Mouse (Mus musculus) forebrain, embryonic 10.5 days (tissue): ENCODE results near the gene Coq7. TPM values are rescaled to one million over a fixed set of nuclear protein-coding genes. Genes with fewer than 3 reads are reported as not detected.
A peak's percentile ranks its signal among the peaks of the same experiment; 100 is the strongest.

ENCODE experiments used
- DNase-seq: peaks from one replicate; pipeline ENCODE4 v3.0.0-alpha.2; 2017; ENCODE audit warnings: low spot score; ENCODE audit errors: extremely low spot score
- H3K27ac ChIP-seq: fragments of 300-500 bp; sonication (generic); 2 replicates; pipeline ENCODE4 v1.5.1; 2016; ENCODE audit warnings: mild to moderate bottlenecking
- H3K27me3 ChIP-seq: fragments of 300-500 bp; sonication (generic); 2 replicates; pipeline ENCODE4 v1.6.1; 2016; ENCODE audit warnings: mild to moderate bottlenecking; ENCODE audit not compliant: poor library complexity, severe bottlenecking
- H3K36me3 ChIP-seq: fragments of 300-500 bp; sonication (generic); replicated peaks from 2 replicates; pipeline ENCODE4 v1.6.1; 2016; ENCODE audit warnings: mild to moderate bottlenecking, moderate library complexity
- H3K4me1 ChIP-seq: fragments of 300-500 bp; sonication (generic); 2 replicates; pipeline ENCODE4 v1.6.1; 2016
- H3K4me3 ChIP-seq: fragments of 300-500 bp; sonication (generic); 2 replicates; pipeline ENCODE4 v1.5.1; 2016; ENCODE audit warnings: mild to moderate bottlenecking, moderate library complexity
- H3K9me3 ChIP-seq: fragments of 300-500 bp; sonication (generic); 2 replicates; pipeline ENCODE4 v1.6.1; 2016; ENCODE audit warnings: mild to moderate bottlenecking, moderate library complexity
- WGBS: fragments of 180-500 bp; shearing (Covaris S2); methylation state at CpG from one replicate; pipeline ENCODE4 v1.1.7; 2016; 5-methylcytosine and 5-hydroxymethylcytosine counted together
- polyA plus RNA-seq: library from polyadenylated mRNA; unstranded; fragments of >200 nt; fragmentation: Nextera tagmentation; extraction: Ambion mirVana; gene quantifications from 2 replicates; pipeline ENCODE4 v1.2.1, GENCODE M21; 2016

Coq7 gene
- polyA plus RNA-seq: 129 and 135 TPM in 2 replicates

GRCm38 (mm10) chr7:118533178-118533578 is at the start of gene Coq7:
Coq7 (minus strand) TSS chr7:118533356.
- H3K9me3 ChIP-seq: no peaks in the 10 kb centered on the region
- peak within 1 kb of the TSS; percentile 95 for H3K27ac ChIP-seq
- H3K36me3 ChIP-seq: peaks cover 12% of the 10 kb centered on the region
- H3K4me3 ChIP-seq: peak within 1 kb of the TSS; percentile 63
- H3K27me3 ChIP-seq: no peaks in the 10 kb centered on the region
- peak; percentile 97 for DNase-seq
- H3K4me1 ChIP-seq: peaks cover 14% of the 10 kb centered on the region
- WGBS: under 1% methylated on average over 31 of the region's 31 CpGs

GRCm38 (mm10) chr7:118579938-118580337 is 46.8 kb upstream of the Coq7 start:
- Histone ChIP-seq H3K4me1 (peaks cover 43% of the 10 kb centered on the region), H3K27me3 (no peaks in the 10 kb centered on the region), H3K27ac (no peak overlapping the region), H3K4me3 (no peak overlapping the region), H3K36me3 (peaks cover 31% of the 10 kb centered on the region), H3K9me3 (peaks cover 14% of the 10 kb centered on the region)
- WGBS: 70% methylated on average over 2 of the region's 2 CpGs
- no peak for DNase-seq

- Histone ChIP-seq H3K27ac (peak overlapping the region; percentile 69), H3K4me3 (no peak overlapping the region), H3K27me3 (no peaks in the 10 kb centered on the region), H3K4me1 (peaks cover 27% of the 10 kb centered on the region), H3K9me3 (peaks cover 14% of the 10 kb centered on the region), H3K36me3 (peaks cover 40% of the 10 kb centered on the region)
- no peak for DNase-seq
- 81% methylated on average over 3 of the region's 3 CpGs for WGBS
These were observed 45.1 kb upstream of the Coq7 start for GRCm38 (mm10) chr7:118578269-118578668.

DNA sequence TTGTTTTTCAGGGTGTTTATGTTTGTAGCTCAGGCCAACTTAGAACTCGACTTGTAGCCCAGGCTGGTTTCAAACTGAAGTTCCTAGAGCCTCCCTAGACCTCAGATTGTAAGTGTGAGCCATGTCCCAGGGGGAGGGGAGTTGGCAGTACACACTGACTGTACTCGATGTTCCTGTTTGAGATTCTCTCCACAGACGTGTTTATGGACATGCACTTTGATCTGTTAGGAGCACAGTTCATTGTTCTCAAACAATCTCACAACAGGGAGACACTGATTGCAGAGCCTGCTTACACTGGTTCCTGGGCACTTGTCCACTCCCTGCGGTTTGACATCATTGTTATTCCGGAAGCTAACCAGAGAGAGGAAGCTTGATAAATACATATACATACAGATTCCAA is 38.9 kb upstream of the Coq7 start:
- WGBS: 72% methylated on average over 5 of the region's 5 CpGs

GRCm38 (mm10) chr7:118571350-118571749 is 38.2 kb upstream of the Coq7 start:
- Histone ChIP-seq H3K27me3 (no peaks in the 10 kb centered on the region), H3K27ac (no peak overlapping the region)
- 53% methylated on average over 5 of the region's 5 CpGs for WGBS

More for the DNA sequence above, 38.9 kb upstream of the Coq7 start:
- H3K4me1 ChIP-seq: peaks cover 26% of the 10 kb centered on the region
- no peak overlapping the region for H3K27ac ChIP-seq
- no peak for DNase-seq
- peaks cover 5% of the 10 kb centered on the region; the same call in 1 of the 2 replicates for H3K9me3 ChIP-seq
- no peaks in the 10 kb centered on the region for H3K27me3 ChIP-seq
- no peak overlapping the region for H3K4me3 ChIP-seq
- H3K36me3 ChIP-seq: peaks cover 16% of the 10 kb centered on the region; the same call in 1 of the 2 replicates

GRCm38 (mm10) chr7:118569121-118569543 is 36.0 kb upstream of the Coq7 start:
- 71% methylated on average over 6 of the region's 6 CpGs for WGBS
- H3K9me3 ChIP-seq: peaks cover 5% of the 10 kb centered on the region; the same call in 1 of the 2 replicates
- H3K27me3 ChIP-seq: no peaks in the 10 kb centered on the region
- peaks cover 22% of the 10 kb centered on the region for H3K4me1 ChIP-seq
- DNase-seq: no peak
- peak overlapping the region; percentile 3 for H3K27ac ChIP-seq
- H3K36me3 ChIP-seq: peaks cover 32% of the 10 kb centered on the region
- no peak overlapping the region for H3K4me3 ChIP-seq

More at GRCm38 (mm10) chr7:118571350-118571749, 38.2 kb upstream of the Coq7 start:
- peaks cover 22% of the 10 kb centered on the region for H3K4me1 ChIP-seq
- DNase-seq: no peak
- H3K9me3 ChIP-seq: peaks cover 5% of the 10 kb centered on the region; the same call in 1 of the 2 replicates
- peaks cover 16% of the 10 kb centered on the region; the same call in 1 of the 2 replicates for H3K36me3 ChIP-seq
- no peak overlapping the region for H3K4me3 ChIP-seq

DNA sequence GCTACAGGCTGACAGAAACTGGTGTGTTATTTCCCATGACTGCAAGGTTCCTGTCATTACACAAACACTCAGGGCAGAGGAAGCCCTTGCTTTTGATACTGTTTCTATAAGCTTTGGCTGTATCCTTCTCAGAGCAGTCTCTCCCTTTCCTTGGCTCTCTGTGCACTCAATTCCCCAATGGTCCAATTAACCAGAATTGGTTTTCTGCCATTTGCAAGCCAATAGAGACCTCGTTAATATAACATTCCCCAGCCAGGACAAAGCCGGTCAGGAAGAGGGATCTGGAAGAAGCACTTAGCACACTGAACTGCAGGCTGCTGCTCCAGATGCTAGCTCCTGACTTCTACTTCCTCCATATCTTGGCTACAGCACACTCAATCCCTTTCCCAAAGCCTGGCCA is 21.1 kb upstream of the Coq7 start:
- Histone ChIP-seq H3K27me3 (no peaks in the 10 kb centered on the region), H3K4me1 (no peaks in the 10 kb centered on the region), H3K36me3 (peaks cover 91% of the 10 kb centered on the region), H3K27ac (no peak overlapping the region), H3K9me3 (no peaks in the 10 kb centered on the region; the same call in 1 of the 2 replicates), H3K4me3 (no peak overlapping the region)
- DNase-seq: no peak
- WGBS: 79% methylated on average over 2 of the region's 2 CpGs

DNA sequence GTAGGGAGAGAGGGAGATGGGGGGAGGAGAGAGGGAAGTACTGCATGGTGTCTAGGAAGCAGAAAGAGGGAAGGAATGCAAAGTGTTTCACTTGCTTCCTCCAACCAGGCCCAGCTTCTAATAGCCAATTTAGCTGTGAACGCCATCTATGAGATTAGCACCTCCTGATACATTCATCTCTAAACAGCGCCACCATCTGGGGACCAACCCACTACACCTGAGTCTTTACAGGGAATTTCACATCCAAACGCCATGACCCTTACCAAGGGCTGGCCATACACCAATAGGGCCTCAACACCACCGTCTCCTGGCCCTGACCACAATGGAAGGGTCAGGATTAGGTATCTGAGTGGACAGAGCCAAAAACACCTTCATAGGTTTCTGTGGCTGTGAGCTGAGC is 20.7 kb upstream of the Coq7 start:
- Histone ChIP-seq H3K36me3 (peaks cover 91% of the 10 kb centered on the region), H3K4me1 (no peaks in the 10 kb centered on the region), H3K27me3 (no peaks in the 10 kb centered on the region), H3K27ac (no peak overlapping the region), H3K4me3 (no peak overlapping the region), H3K9me3 (no peaks in the 10 kb centered on the region; the same call in 1 of the 2 replicates)
- 68% methylated on average over 4 of the region's 4 CpGs for WGBS
- no peak for DNase-seq

- Histone ChIP-seq H3K4me1 (no peaks in the 10 kb centered on the region), H3K27ac (no peak overlapping the region), H3K36me3 (peaks cover 62% of the 10 kb centered on the region), H3K9me3 (no peaks in the 10 kb centered on the region; the same call in 1 of the 2 replicates), H3K27me3 (no peaks in the 10 kb centered on the region), H3K4me3 (no peak overlapping the region)
- 88% methylated on average over 10 of the region's 10 CpGs for WGBS
- no peak for DNase-seq
These were observed 14.3 kb upstream of the Coq7 start for GRCm38 (mm10) chr7:118547451-118547850.

DNA sequence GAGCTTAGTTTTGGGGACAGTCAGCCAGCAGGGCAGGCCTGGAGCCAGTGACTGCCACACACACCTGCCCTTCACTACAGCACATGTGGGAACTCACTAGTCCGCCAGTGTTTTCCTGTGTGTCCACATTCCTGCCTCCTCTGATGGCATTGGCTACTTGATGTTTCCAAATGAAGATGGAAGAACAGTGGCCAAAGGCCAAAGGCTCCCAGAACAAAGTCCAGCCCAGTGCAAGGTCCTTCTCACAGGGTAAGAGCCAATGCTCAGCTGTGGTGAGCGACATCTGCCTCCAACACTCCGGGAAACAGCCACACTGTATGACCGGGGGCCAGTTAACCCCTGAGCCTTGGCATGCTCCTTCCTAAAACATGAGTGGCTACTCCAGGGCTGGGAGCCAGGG is 11.0 kb upstream of the Coq7 start:
- Histone ChIP-seq H3K27ac (no peak overlapping the region), H3K36me3 (peaks cover 52% of the 10 kb centered on the region), H3K27me3 (no peaks in the 10 kb centered on the region), H3K4me3 (no peak overlapping the region), H3K9me3 (no peaks in the 10 kb centered on the region), H3K4me1 (no peaks in the 10 kb centered on the region)
- 91% methylated on average over 4 of the region's 4 CpGs for WGBS
- DNase-seq: no peak

DNA sequence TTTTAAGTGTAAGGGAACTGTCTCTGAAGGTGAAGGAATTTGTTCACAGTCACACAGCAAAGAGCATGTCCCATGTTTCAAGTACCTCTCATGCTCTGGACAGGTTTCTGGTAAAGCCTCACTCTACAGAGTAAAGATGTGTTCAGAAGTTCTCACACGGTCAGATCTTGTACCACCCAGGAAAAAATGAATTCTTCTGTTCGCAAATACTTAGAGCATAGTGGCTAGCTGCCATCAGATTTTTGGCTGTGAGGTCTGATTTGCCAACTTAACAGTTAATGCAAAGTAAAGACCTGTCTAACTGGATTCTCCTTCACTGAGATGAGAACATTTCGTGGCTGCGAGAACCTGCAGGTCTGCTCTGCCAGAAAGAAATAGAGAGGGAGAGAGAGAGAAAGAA is 1.9 kb upstream of the Coq7 start:
- no peak for DNase-seq
- Histone ChIP-seq H3K4me3 (no peak overlapping the region), H3K9me3 (no peaks in the 10 kb centered on the region), H3K27ac (no peak overlapping the region), H3K36me3 (peaks cover 9% of the 10 kb centered on the region), H3K27me3 (no peaks in the 10 kb centered on the region), H3K4me1 (peaks cover 14% of the 10 kb centered on the region)
- 93% methylated on average over 4 of the region's 4 CpGs for WGBS

- Histone ChIP-seq H3K4me1 (peaks cover 14% of the 10 kb centered on the region), H3K9me3 (no peaks in the 10 kb centered on the region), H3K27me3 (no peaks in the 10 kb centered on the region), H3K36me3 (peaks cover 6% of the 10 kb centered on the region), H3K4me3 (no peak overlapping the region), H3K27ac (no peak overlapping the region)
- no peak for DNase-seq
- 81% methylated on average over 3 of the region's 3 CpGs for WGBS
These were observed 1.2 kb upstream of the Coq7 start for GRCm38 (mm10) chr7:118534326-118534725.

DNA sequence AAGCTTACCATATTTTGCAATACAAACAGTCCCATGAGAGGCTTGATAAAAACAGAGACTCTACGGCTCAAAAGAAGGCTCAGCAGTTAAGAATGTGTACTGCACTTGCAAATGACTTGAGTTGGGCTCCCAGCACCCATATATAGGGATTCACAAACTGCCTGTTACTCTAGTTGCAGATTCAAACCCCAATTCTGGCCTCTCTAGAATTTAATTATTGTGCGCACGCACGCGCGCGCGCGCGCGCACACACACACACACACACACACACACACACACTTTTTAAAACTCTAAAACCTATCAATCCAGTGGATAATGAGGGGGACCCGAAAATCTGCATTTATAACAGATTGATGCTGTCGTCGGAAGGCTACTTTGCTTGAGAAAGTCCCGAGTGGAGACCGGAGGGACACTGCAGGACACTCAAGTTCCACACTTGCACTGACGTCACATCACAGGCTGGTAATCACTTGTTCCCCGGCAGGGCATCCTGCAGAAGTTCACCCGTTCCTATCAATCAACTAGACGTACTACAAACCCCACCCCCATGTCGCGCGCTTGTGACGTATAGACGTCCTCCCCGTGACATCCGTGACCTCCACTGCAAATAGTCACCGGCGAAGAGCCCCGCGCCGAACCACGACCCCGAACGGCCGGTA is 508 bp downstream of the Coq7 start:
- peak; percentile 98 for DNase-seq
- H3K9me3 ChIP-seq: no peaks in the 10 kb centered on the region
- H3K27me3 ChIP-seq: no peaks in the 10 kb centered on the region
- peaks cover 17% of the 10 kb centered on the region for H3K36me3 ChIP-seq
- peaks cover 14% of the 10 kb centered on the region for H3K4me1 ChIP-seq
- H3K4me3 ChIP-seq: peak overlapping the region; percentile 63
- H3K27ac ChIP-seq: peak overlapping the region; percentile 95
- WGBS: 1% methylated on average over 36 of the region's 36 CpGs
